Mouse (Mus musculus) embryonic fibroblast, embryonic 13.5 days (primary cell): ENCODE measurements around the gene Ing2. TPM values are rescaled to one million over a fixed set of nuclear protein-coding genes. Genes with fewer than 3 reads are reported as not detected.
A peak's percentile ranks its signal among the peaks of the same experiment; 100 is the strongest.

Experiments
- H3K27ac ChIP-seq: 2 replicates; pipeline ENCODE4 v1.5.1; 2012; ENCODE audit warnings: low read length, control low read depth, inconsistent platforms; ENCODE audit not compliant: insufficient read depth
- H3K4me1 ChIP-seq: 2 replicates; pipeline ENCODE4 v1.6.1; 2011; ENCODE audit warnings: low read length; ENCODE audit not compliant: control insufficient read depth, insufficient read depth
- H3K4me3 ChIP-seq: 2 replicates; pipeline ENCODE4 v1.5.1; 2011; ENCODE audit warnings: mild to moderate bottlenecking, control low read depth, low read length; ENCODE audit not compliant: insufficient read depth
- CTCF ChIP-seq: IDR thresholded peaks from 2 replicates; pipeline ENCODE4 v1.5.1; 2011; ENCODE audit warnings: mild to moderate bottlenecking, control low read depth, low read length, moderate library complexity, borderline replicate concordance; ENCODE audit not compliant: insufficient read depth
- POLR2A ChIP-seq: IDR thresholded peaks from 2 replicates; pipeline ENCODE4 v1.6.1; 2011; ENCODE audit warnings: low read depth, mild to moderate bottlenecking, control low read depth, low read length, moderate library complexity
- polyA plus RNA-seq: library from polyadenylated mRNA; stranded (reverse); fragments of >200 nt; gene quantifications from 2 replicates; pipeline ENCODE4 v1.2.4, GENCODE M21; 2011; ENCODE audit warnings: low read depth; ENCODE audit not compliant: missing spikeins, insufficient read length

The Ing2 gene
- polyA plus RNA-seq, 1 experiment = 24.4 TPM

- Histone ChIP-seq H3K27ac (peak overlapping the region; percentile 90; the same call in 1 of the 2 replicates), H3K4me3 (peak overlapping the region; percentile 77), H3K4me1 (no peaks in the 10 kb centered on the region)
- TF ChIP-seq CTCF (no peak), POLR2A (no peak; the same call in 1 of the 2 replicates)
Measured at GRCm38 (mm10) chr8:47676224-47676623, 868 bp upstream of the Ing2 start.

GRCm38 (mm10) chr8:47675786-47676185 lies 430 bp upstream of the Ing2 start:
- Histone ChIP-seq H3K27ac (peak overlapping the region; percentile 90), H3K4me1 (no peaks in the 10 kb centered on the region), H3K4me3 (peak overlapping the region; percentile 77)
- peak; percentile 63 for TF ChIP-seq POLR2A
- TF ChIP-seq CTCF = no peak

- TF ChIP-seq CTCF = no peak
- no peak for TF ChIP-seq POLR2A
- H3K27ac ChIP-seq = peak overlapping the region; percentile 8; the same call in 1 of the 2 replicates
- H3K4me3 ChIP-seq = peak overlapping the region; percentile 95
- H3K4me1 ChIP-seq = no peaks in the 10 kb centered on the region; the same call in 1 of the 2 replicates
Measured at GRCm38 (mm10) chr8:47674140-47674776, 1.1 kb downstream of the Ing2 start.

GRCm38 (mm10) chr8:47673317-47674139 lies 1.8 kb downstream of the Ing2 start:
- Histone ChIP-seq H3K4me3 (peak overlapping the region; percentile 95), H3K4me1 (no peaks in the 10 kb centered on the region; the same call in 1 of the 2 replicates), H3K27ac (0 out of 2 replicates have a peak overlapping the region, but pooled peaks have one; percentile 23)
- TF ChIP-seq POLR2A = peak; percentile 77
- TF ChIP-seq CTCF = no peak

- no peak for TF ChIP-seq CTCF
- no peak for TF ChIP-seq POLR2A
- Histone ChIP-seq H3K4me3 (no peak overlapping the region), H3K4me1 (no peaks in the 10 kb centered on the region)
Measured at GRCm38 (mm10) chr8:47664231-47664785, 11.0 kb downstream of the Ing2 start.

GRCm38 (mm10) chr8:47663201-47663600 lies 12.2 kb downstream of the Ing2 start:
- Histone ChIP-seq H3K4me3 (no peak overlapping the region), H3K27ac (no peak overlapping the region), H3K4me1 (no peaks in the 10 kb centered on the region)
- no peak for TF ChIP-seq CTCF
- no peak for TF ChIP-seq POLR2A

More at GRCm38 (mm10) chr8:47664231-47664785, 11.0 kb downstream of the Ing2 start:
- H3K27ac ChIP-seq = no peak overlapping the region

- no peak for TF ChIP-seq POLR2A
- TF ChIP-seq CTCF = no peak
- Histone ChIP-seq H3K4me1 (no peaks in the 10 kb centered on the region), H3K27ac (no peak overlapping the region), H3K4me3 (no peak overlapping the region)
Measured at GRCm38 (mm10) chr8:47662716-47663115, 12.6 kb downstream of the Ing2 start.

GRCm38 (mm10) chr8:47660394-47660793 lies 15.0 kb downstream of the Ing2 start:
- Histone ChIP-seq H3K27ac (no peak overlapping the region), H3K4me1 (no peaks in the 10 kb centered on the region), H3K4me3 (no peak overlapping the region)
- TF ChIP-seq CTCF (no peak), POLR2A (no peak)

- TF ChIP-seq CTCF = no peak
- TF ChIP-seq POLR2A = no peak
- Histone ChIP-seq H3K4me1 (no peaks in the 10 kb centered on the region), H3K4me3 (no peak overlapping the region), H3K27ac (no peak overlapping the region)
Measured at GRCm38 (mm10) chr8:47659463-47659862, 15.9 kb downstream of the Ing2 start.

- TF ChIP-seq CTCF (no peak), POLR2A (no peak)
- no peak overlapping the region for H3K27ac ChIP-seq
- H3K4me1 ChIP-seq = no peaks in the 10 kb centered on the region
Measured at GRCm38 (mm10) chr8:47654406-47654805, 20.9 kb downstream of the Ing2 start.

More at GRCm38 (mm10) chr8:47654406-47654805, 20.9 kb downstream of the Ing2 start:
- no peak overlapping the region for H3K4me3 ChIP-seq
